Mouse (Mus musculus) cerebellum, postnatal 36 days (tissue): ENCODE results near the gene Fate1.
"Not testable (repeated sequence)": the region's sequence is repeated elsewhere in the genome, so short reads cannot be mapped to it uniquely, and the experiment has no call there.

Source experiments
- DNase-seq, 2 experiments: peaks; one replicate each; pipeline ENCODE4 v3.0.0; 2021 to 2022; ENCODE audit warnings: mixed read lengths in 2 of 2

Gene Fate1

DNA sequence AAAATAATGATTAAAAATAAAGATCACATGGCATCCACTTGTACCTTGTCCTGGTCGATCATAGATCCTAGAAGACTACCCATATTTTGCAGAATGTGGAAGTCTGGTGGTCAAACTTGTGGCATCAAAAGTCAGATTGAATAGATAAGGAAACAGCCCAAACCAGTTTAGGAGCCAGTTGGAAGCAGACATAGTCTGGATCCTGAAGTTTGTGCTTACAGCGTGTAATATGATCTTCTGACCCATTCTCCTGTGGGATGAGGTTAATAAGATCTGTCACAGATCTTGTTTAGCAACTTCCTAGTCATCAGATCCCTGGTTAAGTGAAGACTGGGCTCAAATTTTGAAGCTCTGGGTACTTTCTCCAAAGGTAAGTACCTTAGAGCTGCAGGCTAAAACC is at the start of gene Fate1:
Fate1 (plus strand) TSS at position 301 of the 400 bp plus-strand sequence.
- no peak for DNase-seq

DNA sequence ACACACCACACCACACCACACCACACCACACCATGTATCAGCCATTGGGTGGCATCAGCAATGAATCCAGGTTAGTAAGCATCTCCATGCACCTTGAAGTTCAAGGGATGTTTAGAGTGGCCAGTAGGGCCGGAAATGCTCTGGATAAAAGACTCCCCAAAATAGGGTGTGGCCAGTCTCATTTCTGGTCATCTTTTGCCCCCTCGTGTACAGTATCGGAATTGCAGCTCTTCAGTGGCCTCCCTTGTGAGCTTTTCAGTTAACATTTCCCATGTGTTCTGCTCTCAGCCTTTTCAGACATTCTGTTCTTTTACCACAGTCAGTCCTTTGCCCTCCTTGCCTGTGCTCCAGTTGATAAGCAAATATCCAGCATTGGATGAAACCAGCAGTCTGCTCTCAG is 26.2 kb upstream of the Fate1 start:
- DNase-seq = peak; percentile 17 to 29

DNA sequence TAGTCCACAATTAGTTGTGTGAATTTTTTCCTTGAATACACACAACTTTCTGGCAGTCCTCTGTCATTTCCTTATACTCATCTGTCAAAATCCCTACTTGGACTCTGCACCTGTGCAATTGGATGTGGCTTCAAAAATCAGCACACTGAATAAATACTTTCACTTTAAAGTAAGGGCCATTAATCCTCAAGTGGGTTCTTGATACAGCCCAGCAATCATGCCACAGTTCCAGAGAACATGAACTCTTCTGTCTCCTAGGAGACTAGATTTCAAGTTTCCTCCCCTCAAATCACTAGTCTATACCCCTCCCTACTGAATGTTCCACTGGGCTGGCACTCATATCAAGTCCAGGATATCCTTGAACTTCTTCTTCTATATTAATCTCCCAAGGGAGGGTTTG is 14.4 kb upstream of the Fate1 start:
- DNase-seq = no peak

DNA sequence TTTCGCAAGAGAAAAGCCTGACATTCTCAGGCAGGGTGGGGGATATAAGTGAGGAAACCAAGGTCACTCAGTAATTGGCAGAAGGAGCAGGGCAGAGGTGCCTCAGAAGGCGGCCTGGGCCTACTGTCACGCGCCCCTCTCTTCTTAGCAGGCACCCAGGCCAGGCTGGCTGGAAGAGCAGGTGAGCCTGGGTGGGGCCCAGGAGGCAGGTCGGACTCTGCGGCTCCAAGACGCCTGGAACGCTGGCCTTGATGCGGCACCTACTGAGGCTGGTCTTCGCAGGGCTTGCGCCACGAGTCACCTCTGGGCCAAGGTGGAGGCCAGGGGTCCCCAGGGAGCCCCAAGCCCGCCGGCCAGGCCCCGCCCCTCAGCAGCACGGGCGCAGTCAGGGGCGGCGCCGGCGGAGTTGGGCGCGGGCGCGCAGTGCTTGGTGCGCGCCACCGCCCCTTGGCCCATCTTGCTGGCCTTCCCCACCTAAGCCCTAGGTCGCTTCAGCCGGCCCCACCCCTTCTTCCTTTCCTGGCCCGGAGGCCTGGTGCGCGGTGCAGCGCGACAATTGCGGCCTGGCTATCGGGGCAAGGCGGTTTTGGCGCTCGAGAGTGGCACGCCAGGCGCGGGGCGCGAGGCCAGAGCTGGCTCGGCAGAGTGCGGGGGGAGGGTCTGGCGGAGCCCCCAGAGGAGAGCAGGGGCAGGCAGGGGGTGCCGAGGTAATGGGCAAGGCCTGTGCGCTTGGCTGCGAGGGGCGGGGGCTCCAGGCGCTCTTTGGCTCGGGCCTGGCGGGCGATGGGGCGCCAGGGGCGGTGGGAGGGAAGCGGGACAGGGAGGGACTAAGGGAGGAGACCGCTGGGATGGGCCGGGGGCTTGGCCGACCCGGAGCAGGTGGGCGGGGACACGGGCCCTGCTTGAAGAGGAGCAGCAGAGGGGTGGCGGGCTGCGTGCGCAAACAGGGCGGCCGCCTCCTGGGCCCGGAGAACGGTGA is 10.4 kb upstream of the Fate1 start, which contains the start of gene Prrg3:
Prrg3 (plus strand) TSS at position 552 of the 979 bp plus-strand sequence.
- DNase-seq = peak; percentile 15 to 25

DNA sequence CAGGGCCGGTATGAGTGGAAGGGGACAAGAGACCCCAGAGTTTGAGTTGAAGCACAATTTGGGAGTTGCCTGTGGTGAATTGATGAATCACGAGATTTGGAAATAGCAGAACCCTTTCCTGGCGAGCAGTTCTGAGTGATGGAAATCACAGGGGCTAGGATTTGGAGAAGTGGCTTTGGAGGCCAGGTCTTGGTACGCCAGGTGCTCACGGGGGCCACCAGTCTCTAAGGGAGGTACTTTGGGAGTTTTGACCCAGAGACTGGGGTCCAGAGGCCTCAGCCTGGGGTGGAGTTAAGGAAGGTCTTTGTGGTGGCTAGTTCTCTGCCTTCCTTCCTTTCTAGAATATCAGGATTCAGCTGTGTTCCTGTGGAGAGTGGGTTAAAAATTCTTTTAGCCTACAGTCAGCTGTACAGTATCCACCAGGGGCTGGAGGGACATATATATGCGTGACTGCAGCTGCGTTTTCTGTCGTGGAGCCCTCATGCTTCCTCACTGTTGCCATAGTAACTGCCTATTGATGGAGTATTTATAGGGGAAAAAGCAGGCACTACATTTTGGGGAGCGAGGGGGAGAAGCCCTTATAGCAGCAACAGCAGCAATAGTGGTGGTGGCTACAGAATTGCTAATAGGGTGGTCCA is 9.4 kb upstream of the Fate1 start:
- peak in 1 of 2 experiments; percentile 2 for DNase-seq

DNA sequence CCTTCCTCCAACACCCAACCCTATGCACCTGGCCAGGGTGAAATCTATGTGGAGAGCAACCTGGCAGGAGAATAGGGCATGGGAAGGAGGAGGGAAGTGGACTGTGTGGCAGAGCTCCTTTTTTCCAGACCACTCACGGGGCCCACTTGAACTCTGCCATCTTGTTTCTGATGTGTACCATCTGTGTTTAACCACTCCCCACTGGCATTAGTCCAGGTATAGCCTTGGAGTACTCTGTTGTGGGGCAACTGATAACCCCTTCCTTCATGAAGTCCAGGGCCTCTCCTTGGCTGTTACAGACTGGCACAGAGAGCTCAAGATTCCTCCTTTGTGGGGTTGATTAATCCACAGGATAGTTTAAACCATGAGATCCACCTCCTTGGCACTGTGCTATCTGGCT is 4.6 kb upstream of the Fate1 start:
- DNase-seq = no peak

DNA sequence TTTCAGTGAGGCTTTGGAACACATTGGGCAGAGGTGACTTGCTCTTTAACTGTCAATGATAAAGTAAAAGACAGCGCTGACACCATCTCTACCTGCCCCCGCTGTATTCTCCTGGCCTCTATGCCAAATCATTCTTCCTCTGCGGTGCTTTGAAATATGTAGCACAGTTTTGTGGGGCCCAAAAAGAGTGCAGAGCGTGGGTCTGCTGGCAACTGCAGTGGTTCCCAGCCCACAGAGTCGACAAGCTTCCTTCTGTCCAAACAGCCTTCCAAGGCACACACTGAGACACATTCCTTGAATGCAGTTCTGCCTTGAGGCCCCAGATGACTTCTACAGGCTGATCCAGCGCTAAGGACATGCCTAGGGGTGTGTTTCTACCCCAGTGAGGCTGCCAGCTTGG is 4.0 kb upstream of the Fate1 start:
- no peak for DNase-seq

DNA sequence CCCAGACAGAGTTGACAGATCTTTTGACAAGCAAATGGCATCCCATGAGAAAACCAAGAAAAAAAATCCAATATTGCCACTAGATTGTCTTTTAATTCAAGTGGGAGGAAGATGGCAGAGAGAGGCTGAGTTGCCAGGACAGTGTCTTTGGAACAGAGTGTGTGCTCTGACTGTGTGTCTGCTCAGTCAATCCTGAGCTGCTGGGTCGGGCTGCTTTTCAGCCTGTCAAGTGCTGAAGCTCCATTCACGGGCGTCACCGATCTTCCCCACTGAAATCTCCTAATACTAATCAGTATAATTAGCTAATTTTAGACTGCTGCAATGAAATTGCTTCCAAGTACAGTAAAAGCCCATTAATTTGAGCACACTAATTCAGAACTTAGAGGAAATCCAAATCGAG is 1.5 kb upstream of the Fate1 start:
- DNase-seq = no peak

DNA sequence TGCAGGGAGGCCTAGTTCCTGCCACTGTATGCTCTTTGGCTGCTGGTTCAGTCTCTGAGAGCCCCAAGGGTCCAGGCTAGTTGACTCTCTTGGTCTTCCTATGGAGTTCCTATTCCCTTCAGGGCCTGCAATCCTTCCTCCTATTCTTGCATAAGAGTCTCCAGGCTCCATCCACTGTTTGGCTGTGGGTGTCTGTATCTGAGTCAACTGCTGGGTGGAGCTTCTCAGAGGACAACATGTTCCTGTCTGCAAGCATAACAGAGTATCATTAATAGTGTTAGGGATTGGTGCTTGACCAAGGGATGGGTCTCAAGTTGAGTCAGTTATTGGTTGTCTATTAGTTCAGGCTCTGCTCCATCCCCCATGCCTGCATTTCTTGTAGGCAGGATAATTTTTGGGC is 4.9 kb downstream of the Fate1 start:
- not testable (repeated sequence) for DNase-seq

DNA sequence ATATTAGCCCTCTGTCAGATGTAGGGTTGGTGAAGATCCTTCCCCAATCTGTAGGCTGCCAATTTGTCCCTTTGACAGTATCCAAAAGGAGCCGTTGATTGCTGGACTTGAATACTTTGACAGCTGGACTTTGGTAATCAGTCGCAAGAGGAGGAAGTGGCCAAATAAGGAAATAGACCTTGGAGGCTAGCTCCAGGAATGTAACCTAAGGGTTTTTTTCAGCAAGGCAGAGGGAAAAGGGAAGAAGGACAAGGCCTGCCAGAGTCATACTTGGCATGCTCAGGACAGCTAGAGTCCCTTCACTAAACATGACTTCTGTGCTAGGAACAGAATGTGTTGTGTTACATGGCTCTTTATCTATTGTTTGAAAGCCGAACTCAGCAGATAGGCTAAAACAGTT is 7.7 kb downstream of the Fate1 start:
- DNase-seq = no peak

DNA sequence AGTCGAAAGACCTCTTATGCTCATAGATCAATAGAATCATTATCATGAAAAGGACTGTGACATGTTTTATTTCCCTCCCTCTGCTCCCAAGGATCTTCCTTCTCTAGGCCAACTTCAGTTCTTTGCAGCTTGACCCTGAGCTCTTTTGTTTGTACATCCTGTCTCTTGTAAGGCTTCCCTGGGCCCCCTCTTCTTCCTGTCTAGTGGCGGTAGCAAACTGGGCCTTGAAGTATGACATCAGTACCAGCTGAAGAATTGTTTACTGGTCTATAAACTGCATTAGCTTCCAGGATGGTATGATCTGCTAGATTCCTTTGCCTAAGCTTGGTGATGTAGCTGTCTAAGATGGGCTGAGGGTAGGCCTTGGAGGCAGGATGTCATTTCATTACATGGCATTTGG is 8.5 kb downstream of the Fate1 start:
- no peak for DNase-seq

DNA sequence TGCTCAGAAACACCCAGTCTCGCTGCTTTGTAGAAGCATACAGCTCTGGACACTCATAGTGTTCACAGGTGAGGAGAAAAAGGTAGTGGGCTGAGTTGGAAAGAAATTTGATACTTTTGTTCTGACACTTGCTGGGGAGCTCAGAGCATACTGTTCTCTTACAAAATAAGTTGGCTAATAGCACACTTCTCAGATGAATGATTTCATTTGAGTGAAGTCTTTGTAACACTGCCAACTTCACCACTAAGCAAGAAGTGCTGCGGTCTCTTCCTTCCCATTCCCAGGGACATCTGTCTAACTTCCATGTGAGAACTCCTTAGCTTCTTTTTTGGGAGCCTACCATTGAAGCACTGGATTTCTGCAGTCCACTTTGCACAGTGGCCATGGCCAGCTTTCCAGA is 10.4 kb downstream of the Fate1 start:
- DNase-seq = no peak

DNA sequence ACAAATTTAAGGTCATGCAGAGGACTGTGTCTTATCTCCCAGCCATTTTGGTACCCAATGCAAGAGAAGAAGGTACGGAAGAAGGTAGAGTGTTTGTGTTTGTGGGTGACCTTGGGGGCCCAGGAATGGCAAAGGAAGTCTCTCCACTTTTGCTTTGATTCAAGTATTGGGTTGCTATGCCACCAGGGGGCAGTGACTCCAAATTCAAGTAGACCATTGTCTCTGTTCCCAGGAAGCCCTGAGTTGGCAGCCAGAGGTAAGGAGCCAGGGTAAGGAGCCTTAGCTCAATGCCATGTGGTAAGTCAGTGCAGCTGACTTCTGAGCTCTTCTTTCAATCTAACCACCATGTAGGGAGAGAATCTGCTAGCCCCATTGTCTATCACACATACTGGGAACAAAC is 11.0 kb downstream of the Fate1 start:
- peak in 1 of 2 experiments; percentile 2 for DNase-seq

DNA sequence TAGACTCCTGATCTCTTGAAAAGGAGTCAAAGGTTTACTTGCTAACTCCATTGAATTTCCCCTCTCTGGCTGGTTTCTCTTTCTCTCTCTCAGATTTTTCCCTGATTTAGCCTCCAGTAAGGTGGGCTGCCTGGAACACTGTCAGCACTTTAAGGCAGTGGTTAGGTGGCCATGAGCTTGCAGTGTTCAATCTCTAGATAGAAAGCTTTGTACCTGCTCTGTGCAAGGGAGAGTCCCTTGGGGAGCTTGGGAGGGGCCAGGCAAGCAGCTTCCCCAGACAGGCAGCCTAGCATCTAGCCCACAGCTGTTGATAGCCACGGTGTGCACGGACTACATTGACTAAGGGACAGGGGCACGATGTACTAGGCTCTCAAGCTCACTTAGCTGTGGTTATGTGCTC is 18.8 kb downstream of the Fate1 start, which contains the start of gene Cnga2:
Cnga2 (plus strand) TSS at position 301 of the 400 bp plus-strand sequence.
- no peak for DNase-seq

DNA sequence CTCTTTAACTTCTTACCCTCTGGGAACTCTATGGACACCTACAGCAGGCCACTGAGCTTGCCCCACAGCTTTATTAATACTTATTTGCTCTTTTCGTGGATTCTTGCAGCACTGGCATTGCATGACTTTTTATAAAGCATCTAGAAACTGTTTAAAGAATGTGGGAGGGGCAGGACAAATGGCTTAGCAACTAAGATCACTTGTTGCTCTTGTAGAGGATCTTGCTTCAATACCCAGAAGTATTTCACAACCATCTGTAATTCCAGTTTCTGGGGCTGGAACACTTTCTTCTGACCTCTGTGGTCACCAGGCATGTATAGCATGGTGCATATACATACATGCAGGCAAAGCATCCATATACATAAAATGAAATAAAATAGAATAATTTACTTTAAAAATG is 23.2 kb downstream of the Fate1 start:
- no peak for DNase-seq

DNA sequence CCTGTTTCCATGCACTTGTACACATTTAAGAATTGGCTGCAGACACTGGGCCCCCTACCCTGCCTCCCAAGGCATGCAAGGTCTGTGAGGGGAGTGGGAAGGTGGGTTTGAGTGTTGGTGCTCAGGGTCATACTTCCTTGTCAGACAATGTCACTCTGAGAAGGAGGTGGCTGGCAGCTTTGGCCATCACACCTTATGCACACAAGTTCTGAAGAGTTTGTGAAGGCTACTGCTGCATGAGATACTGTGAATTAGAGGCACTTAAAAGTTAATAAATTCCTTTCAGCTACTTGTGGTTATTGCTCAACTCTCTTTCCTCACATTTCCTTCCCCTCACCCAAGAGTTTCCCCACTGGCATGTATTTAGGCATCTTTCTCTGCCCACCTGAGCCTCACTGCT is 37.1 kb downstream of the Fate1 start:
- no peak for DNase-seq

DNA sequence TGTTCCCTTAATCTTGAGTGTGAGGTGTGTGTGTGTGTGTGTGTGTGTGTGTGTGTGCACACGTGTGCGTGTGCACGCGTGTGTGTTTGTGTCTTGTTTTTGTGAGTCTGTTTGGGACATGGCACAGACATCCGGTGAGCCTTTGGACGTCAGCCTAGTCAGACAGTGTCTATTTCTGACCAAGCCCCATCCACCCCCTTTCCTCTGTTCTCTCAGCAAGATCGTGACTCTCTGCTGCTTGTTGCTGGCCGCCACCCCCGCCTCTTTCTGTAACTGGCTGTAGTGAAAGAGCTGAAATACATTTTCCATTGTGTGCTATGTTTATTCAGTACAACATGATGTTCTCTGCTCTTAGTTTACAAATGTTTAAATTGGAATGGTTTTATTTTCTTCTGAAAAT is 39.5 kb downstream of the Fate1 start:
- peak; percentile 17 to 21 for DNase-seq

DNA sequence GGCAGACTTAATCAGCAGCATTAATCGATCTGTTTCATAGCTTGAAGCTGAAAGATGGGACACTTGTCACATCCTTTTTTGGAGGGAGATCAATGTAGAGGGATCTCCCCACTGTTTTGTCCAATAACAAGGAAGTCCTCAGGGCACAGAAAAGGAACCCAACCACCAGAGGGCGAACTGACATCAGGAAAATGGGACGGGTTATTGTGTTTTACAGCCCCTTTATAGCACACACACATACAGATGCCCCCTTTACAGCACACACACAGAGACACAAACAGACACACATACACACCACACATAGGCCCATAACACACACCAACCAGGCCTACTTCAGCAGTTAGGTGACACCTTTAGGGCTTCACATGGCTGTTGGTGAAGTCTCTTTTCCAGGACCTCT is 40.0 kb downstream of the Fate1 start:
- peak; percentile 14 to 25 for DNase-seq

DNA sequence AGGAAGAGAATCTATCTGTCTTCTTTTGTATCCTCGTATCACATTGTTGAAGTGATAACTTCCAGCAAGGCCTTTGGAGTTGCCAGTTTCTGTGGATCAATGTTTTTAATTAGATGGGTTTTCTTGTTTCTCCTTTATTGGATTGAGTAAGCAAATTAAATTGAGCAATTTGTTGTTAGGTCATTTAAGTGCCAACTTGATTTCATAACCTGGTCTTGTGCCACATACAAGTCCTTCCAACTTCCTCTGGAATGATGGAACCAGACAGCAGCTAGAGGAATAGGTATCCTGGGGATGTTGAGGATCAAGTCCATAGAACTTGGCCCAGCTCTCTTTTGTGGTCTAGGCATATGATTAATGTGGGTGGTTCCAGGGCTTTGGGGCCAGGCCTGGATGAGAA is 49.5 kb downstream of the Fate1 start:
- DNase-seq = no peak

DNA sequence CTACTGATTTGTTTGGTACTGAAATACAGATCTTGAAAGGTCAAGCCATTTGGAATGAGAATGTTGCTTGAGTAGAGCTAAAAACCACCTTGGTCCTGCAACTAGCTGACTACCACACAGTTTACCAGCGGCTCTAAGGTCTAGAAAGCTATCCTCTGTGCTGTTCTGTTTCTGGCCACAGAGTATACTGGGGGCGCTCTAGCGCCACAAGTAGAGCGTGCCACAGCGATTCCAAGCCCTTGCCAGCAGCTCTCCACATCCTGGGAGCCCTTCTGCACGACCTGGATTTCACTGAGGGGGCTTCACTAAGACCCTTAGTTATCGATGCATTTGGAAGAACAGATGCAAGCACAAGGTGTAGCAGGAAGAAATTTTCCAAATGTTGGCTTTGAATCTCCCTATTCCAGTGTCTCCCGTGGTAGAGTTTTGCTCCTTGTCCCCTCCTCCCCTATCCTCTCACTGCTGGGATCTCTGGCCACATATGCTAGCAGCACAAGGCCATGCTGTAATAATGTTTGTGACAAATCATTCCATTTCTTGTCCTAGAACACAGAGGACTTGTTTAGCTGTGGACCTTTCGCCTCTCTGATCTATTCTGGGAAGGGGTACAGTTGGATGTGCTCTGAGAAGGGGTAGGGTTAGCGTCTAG is 50.1 kb downstream of the Fate1 start:
- DNase-seq = peak in 1 of 2 experiments; percentile 24

DNA sequence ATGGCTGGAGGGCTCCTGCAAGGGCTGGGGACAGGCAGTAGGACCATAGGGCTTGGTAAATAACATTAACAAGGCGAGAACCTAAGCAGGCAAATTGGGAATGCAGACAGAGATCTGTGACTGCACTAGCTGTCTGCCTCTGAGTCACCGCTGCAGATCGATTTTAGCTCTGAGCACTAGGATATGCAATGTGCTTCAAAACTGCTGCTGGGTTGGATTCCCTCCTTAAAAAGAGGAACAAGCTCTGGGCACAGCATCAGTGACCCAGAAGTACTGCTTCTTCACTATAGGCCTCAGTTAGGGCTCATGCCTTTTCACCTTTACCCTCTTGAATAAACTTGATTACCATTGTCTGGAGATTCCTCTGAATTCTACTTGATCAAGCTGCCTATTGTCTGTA is 50.8 kb downstream of the Fate1 start:
- no peak for DNase-seq
